Mouse (Mus musculus) lung, adult 18-20 months (tissue): ENCODE measurements around the gene Zfp94.
"Not testable (repeated sequence)": the region's sequence is repeated elsewhere in the genome, so short reads cannot be mapped to it uniquely, and the experiment has no call there.

ENCODE experiments used
- DNase-seq, 2 experiments: peaks; one replicate each; pipeline ENCODE4 v3.0.0; 2022; ENCODE audit warnings: mixed read lengths in 2 of 2

Zfp94 gene

DNA sequence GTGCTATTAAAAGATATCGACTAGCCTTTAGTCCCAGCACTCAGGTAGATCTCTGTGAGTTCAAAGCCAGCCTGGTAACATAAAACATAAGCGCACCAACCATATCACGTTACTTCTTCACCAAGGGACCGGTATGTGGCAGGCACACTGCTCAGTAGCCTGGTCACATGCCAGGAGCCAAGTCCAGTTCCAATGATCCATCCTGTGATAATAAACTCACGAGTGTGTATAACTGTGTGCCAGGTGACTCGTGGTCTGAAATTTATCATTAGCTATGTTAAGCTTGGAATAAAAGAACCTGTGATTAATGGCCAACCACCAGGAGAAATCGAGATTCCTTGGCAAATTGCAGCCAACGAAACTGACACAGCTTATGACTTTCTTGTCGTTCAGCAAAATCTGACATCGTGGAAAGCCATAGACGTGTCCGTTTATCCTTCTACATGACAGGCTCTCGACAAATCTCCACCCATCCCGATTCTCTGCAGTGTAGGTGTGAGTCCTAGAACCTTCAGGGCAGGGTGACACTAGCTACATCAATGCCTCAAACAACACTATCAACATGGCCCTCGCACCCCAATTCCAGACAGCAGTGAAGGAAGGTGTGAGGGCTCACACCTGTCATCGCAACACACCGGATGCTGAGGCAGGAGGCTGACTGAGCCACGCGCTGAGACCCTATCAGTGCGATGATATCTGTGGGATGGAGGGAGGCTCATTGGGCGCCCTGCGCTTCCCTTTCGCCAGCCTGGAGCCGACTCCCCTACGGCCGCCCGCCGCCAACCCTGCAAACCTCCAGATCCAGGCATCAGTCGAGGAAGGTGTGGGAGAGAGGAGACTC is 520 bp downstream of the Zfp94 start:
- no peak for DNase-seq

DNA sequence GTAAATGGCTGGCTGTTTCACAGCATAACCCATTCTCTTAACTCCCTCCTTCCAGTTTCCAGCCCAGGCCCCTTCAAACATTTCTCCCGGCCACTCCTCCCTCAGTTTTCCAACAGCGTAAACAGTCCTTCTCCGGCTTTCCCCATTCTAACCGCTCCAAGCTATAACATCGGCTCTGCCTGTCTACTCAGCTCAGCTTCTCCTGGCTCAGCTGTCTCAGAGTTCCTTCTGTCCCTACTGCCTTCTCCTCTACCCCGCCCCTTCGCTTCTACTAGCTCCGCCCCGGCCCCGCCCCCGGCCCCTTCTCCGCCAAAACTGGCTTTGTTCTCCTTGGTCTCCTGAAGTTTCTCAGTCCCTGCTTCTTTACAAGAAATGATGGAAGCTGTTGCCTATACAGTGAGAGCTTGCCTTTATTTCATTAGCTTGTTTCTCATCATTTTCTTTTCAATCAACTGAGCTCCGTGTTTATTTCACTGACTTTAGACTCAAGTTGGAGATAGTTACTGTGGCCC is 15.6 kb downstream of the Zfp94 start, which contains the start of gene Zfp61:
Gene Zfp61 (minus strand): TSS at position 462 of the 512 bp plus-strand sequence.
- peak in 1 of 2 experiments; percentile 42 for DNase-seq

GRCm38 (mm10) chr7:24299823-24300481 is 16.5 kb downstream of the Zfp94 start:
- DNase-seq, result no peak

DNA sequence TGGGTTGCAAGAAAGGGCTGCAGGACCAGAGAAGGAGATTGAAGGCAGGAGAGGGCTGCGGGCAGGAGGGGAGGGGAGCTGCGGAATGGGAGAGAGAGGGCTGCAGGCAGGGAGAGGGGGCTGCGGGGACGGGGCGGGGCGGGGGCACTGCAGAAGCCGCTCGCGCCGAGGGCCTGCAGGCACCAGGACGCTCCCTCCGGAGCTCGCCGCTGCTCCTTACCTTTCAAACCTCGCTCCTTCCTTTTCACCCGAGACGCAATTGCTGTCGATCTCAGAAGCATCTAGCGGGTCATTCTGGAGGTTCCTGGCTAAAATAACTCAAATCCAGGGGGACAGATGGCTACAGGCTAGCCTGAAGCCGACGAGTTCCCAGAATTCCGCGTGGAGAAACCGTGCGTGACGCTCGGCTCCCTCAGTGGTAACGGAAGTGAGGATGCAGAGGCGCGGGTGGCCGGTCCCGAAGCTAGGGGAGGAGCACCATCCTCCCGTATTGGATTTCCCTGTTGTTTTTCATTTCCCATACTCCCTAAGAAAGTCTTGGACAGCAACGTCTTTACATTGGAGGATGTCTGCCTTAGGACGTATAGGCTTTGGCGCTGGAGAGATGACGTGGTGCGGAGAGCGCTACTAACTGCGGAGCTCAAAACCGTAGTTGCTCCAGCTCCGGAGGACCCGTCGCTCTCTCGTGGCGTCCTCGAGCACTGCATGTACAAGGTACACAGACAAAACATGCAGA is 17.3 kb downstream of the Zfp94 start:
- DNase-seq, result peak; percentile 62 to 73

GRCm38 (mm10) chr7:24298635-24298972 is 17.9 kb downstream of the Zfp94 start:
- no peak for DNase-seq

DNA sequence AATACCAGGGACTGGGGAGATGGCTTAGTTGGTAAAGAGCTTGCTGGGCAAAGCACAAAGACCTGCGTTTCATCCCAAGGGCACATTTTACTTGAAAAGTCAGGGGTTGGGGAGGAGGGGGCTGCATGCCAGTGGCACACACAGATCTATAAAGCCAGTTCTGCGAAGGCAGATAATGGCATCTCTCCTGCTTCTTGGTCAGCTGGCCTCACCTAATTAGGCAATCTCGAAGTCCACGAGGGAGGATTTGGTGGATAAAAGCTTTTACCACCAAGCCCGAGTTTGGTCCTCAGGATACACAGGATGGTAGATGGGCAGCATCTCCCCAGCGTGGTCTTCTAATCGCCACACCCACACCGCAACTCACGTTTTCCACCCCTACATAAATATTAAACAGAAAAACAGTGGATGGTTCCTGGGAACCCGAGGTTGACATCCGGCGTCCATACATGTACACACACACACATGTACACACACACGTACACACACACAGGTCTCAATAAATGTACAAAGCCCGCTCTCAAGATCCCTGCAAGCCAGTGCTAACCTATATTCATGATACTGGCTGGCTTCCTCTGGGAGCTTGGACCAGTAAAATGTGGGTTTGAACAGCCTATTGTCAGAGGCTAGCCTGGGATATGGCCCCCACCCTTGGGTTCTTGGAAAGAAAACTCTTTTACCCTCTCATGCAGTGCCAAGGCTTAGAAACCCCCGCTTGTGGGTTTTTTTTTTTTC is 18.9 kb downstream of the Zfp94 start:
- no peak for DNase-seq

- DNase-seq, result no peak
Observed at GRCm38 (mm10) chr7:24296386-24296785, 20.1 kb downstream of the Zfp94 start.

DNA sequence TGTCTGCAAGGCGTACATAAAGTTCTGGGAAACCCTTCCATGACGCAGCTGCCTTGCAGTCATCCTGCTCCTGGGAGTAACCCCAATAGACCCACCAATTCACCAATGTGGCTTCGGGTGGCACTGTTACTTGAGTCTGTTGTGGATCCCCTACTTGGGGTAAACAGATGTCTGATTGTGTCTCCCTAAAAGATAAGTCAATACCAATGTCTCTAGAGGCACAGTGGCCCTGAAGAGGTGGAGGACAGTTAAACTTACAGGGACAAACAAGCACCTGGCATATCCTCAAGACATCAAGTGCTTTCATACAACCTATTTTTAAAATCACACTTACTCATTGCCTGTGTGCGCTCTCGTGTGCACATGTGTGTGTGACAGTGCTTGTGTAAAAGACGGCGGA is 21.1 kb downstream of the Zfp94 start:
- no peak for DNase-seq

- no peak for DNase-seq
Observed at GRCm38 (mm10) chr7:24294763-24295162, 21.7 kb downstream of the Zfp94 start.

GRCm38 (mm10) chr7:24293061-24293851 is 23.2 kb downstream of the Zfp94 start:
- no peak for DNase-seq

- DNase-seq, result no peak
Observed at GRCm38 (mm10) chr7:24291387-24292090, 24.9 kb downstream of the Zfp94 start.

GRCm38 (mm10) chr7:24290106-24290693 is 26.3 kb downstream of the Zfp94 start:
- no peak for DNase-seq

DNA sequence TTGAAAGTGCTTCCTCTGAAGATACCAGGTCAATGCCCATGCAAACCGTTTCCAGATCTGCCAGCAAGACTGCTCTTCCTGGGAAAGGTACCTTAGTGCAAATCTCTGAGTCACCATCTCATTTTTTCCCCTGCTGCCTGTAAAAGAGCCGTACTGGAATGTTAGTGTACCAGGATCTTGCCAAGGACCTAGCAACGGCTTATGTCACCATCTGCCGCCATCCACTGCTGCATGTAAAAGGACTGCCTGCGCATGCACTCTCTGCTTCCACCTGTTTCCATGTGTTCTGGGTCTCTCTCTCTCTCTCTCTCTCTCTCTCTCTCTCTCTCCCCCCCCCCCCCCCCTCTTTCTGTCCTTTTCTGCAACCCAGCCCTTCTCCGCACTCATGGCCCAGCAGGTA is 28.0 kb downstream of the Zfp94 start:
- no peak for DNase-seq

GRCm38 (mm10) chr7:24287670-24288069 is 28.8 kb downstream of the Zfp94 start:
- DNase-seq, result no peak

DNA sequence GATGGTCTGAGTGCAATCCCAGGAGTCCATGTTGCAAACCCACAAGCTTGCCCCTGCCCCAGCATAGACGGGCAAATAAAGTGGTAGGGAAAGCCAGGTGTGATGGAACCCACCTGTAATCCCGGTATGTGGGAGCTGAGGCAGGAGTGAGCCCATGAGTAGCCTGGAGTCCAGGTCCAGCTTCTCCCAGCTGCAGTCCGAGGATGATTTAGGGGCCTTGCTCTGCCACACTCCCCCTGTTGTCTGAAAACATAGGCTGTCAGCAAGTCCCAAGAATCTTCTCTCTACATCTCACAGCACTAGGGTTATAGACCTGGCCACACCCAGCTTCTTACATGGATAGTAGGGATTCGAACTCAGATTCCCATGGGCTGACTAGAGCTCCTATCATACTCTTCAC is 29.6 kb downstream of the Zfp94 start:
- DNase-seq, result no peak

GRCm38 (mm10) chr7:24286090-24286489 is 30.4 kb downstream of the Zfp94 start:
- DNase-seq, result no peak

DNA sequence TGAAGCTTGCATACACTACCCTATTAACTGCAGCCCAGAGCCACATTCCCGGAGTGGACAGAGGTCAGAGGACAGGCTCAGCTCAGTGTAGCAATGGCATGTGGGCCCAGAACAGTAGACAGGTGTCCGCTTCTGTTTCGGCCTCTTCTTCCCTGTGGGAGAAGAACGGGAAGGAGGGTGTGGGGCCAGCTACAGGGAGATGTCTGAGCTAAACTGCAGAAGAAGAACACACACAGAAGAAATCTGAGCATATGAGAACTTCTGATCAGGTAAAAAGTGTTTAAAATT is 35.7 kb downstream of the Zfp94 start:
- no peak for DNase-seq

- DNase-seq, result no peak
Observed at GRCm38 (mm10) chr7:24280031-24280857, 36.2 kb downstream of the Zfp94 start.

- not testable (repeated sequence) for DNase-seq
Observed at GRCm38 (mm10) chr7:24278771-24279170, 37.7 kb downstream of the Zfp94 start.

GRCm38 (mm10) chr7:24274456-24274855 is 42.0 kb downstream of the Zfp94 start:
- no peak for DNase-seq
